Mouse (Mus musculus) left cerebral cortex, adult 11 months (tissue): ENCODE data around the gene Atf7ip.

Source experiments
- DNase-seq: peaks from one replicate; pipeline ENCODE4 v3.0.0; 2022; ENCODE audit warnings: low spot score

Gene Atf7ip

DNA sequence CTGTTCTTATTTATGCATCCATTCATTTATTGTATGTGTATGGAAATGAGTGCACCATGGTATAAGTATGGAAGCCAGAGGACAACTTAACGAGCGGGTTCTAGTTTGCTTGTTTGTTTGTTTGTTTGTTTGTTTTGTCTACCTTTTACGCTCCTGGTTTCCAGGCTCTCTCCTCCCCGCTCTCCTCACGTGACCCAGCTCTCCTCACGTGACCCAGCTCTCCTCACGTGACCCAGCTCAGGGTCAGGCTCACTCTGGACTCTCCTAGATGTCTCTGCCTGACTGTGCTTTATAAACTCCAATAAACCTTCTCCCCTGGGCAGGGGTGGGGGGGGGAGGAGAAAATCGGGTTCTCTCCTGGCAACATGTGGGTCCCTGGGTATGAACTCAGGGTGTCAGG lies 144.7 kb downstream of the Atf7ip start:
- no peak for DNase-seq

DNA sequence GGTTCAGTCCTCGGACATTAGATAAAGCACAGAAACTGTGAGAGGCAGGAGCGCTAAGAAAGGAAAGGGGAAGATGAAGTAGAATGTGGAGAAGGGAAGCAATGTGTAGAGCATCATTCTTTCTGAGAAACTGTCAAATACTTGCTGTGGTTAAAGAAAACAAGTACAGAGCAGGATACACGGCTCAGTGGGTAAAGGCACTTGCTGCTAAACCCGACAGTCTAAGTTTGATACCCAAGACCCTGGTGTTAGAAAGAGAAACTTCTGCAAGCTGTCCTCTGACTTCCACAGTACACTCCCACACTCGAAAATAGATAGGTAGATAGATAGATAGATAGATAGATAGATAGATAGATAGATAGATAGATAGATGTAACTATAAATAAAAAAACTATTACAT lies 147.4 kb downstream of the Atf7ip start:
- DNase-seq: no peak

DNA sequence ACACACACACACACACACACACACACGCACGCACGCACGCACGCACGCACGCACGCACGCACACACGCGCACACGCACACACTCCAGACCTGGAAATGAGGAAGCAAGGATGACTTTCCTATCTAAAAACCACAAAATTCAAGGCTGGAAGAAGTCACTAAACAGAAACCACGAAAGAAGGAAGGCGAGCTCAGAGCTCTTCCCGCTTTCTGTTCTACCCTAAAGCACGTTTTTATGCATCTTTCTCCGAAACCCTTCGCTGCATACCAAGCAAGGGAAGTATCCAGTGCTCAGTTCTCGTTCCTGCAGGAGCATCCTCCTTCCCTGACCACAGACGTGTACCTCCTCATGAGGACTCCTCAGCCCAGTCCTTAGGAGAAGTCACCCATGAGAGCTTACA lies 148.5 kb downstream of the Atf7ip start:
- no peak for DNase-seq

DNA sequence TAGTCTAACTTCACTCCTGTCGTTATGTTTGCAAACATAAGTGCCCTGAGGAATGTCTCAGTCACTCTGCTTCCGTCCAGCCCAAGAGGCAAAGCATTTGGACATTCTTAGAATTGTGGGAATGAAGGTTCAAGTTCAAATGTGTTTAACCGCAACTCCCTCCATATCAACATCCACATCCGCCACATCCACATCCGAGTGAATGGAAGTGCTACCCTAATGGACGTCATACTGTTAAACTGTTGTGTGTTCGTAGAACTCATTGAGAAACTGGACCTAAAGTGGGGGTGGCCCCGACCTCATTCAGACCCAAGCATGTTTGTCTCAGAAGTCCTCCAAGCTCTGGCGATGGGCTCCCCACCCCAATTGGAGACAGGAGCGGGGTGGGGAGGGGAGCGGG lies 149.8 kb downstream of the Atf7ip start:
- DNase-seq: no peak

DNA sequence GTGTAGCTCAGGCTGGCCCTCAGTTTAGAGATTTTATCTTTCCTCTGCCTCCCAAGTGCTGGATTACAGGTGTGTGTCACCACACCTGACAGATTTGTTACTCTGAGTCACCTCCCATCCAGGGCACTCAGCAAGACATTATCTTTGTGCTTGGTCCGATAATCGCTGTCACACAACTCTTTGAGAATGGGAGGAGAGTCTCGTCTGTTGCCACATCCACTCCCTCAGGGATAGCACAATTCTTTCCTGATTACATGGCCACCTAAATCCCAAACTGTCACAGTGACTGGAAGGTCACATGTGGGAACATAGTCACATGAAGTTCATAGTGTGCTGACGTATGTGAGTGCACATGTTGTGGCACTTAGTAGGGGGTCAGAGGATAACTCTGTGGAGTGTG lies 152.3 kb downstream of the Atf7ip start:
- no peak for DNase-seq

DNA sequence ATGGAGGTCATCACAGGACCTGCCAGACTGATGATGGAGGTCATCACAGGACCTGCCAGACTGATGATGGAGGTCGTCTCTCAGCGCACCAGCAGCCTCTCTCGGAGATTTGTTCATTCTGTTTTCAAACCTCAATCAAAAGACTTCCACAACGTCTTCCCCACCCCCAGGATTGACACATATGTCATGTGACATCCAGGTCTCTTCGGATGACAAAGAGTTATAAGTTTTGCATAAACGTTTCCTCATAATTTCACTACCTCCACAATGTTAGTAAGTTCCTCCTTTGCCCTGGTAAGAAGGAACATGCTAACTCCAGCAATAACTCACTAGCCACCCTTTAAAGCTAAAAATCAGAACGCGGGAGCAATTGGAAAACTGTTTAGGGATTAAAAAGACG lies 153.3 kb downstream of the Atf7ip start:
- DNase-seq: no peak
